Mouse (Mus musculus): ENCODE results near the gene Castor2. TPM values are rescaled to one million over a fixed set of nuclear protein-coding genes. Genes with fewer than 3 reads are reported as not detected.

Gene Castor2
- polyA plus RNA-seq, 2 experiments = 10.3 to 11.5 TPM

DNA sequence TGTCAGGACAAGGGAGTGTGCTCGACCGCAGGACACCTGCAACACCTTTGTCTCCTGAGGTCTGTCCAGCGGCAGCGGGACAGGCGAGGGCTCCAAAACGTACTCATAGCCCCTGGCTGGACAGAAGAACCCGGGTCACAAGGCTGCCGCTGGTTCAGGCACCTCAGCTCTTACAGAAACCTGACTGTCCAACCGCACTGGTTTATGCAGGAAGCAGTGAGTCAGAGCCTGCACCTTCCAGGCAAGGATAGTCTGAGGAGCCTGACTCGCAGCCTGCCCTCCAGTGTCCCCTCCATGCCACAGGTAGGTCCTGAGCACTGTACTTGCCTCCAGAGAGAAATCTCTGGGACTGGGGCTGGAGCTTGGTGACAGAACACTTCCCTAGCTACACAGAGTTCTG, 69.7 kb downstream of the Castor2 start:
- Histone ChIP-seq H3K4me2 (replicated peaks; ENCODE audit: low read depth, low read length, severe bottlenecking) (no peak overlapping the region), H3K4me3 (replicated peaks; ENCODE audit: low read length) (no peak overlapping the region), H3K9ac (ENCODE audit: low read depth, low read length, severe bottlenecking) (no peak overlapping the region), H3K27ac (replicated peaks; ENCODE audit: low read depth, low read length) (no peak overlapping the region), H3K9me3 (ENCODE audit: control insufficient read depth, low read length) (no peaks in the 10 kb centered on the region), H3K4me1 (ENCODE audit: control insufficient read depth, insufficient read depth, low read length) (no peaks in the 10 kb centered on the region; the same call in 1 of the 2 replicates), H3K36me3 (ENCODE audit: control insufficient read depth, insufficient read depth, low read length) (peaks cover 60% of the 10 kb centered on the region), H3K27me3 (ENCODE audit: control insufficient read depth, insufficient read depth, low read length) (no peaks in the 10 kb centered on the region)
- ATAC-seq (ENCODE audit: low FRiP score, low read depth) (no peak), DNase-seq (ENCODE audit: low spot score) (no peak)
- no peak for TF ChIP-seq POLR2A (IDR thresholded peaks at IDR 0.05; ENCODE audit: borderline replicate concordance, extremely low read depth, insufficient read depth, insufficient read length)
- WGBS = 92% methylated on average over 10 of the region's 10 CpGs

DNA sequence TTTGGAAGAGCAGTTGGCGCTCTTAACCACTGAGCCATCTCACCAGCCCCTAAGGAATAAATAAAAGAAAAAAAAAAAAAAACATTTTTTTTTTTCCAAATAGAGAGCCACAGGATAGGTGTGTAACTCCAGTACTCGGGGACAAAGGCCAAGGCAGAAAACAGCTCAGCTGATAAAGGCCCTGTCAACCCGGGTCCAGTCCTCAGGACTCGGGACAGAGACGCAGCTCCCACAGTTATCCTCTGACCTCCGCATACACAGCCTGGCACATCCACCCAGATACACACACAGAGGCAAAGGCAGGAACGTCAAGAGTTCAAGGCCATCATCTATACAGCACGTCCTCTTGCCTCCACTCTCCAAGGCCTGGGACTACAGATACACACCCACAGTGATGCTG, 70.7 kb downstream of the Castor2 start:
- ATAC-seq (ENCODE audit: low FRiP score, low read depth) (no peak), DNase-seq (ENCODE audit: low spot score) (no peak)
- no peaks in the 10 kb centered on the region for H3K27me3 ChIP-seq (ENCODE audit: control insufficient read depth, insufficient read depth, low read length)
- no peak overlapping the region for H3K4me2 ChIP-seq (replicated peaks; ENCODE audit: low read depth, low read length, severe bottlenecking)
- no peaks in the 10 kb centered on the region for H3K9me3 ChIP-seq (ENCODE audit: control insufficient read depth, low read length)
- H3K4me3 ChIP-seq (replicated peaks; ENCODE audit: low read length) = no peak overlapping the region
- H3K4me1 ChIP-seq (ENCODE audit: control insufficient read depth, insufficient read depth, low read length) = peaks cover under 1% of the 10 kb centered on the region; the same call in 1 of the 2 replicates
- no peak for TF ChIP-seq POLR2A (IDR thresholded peaks at IDR 0.05; ENCODE audit: borderline replicate concordance, extremely low read depth, insufficient read depth, insufficient read length)
- H3K9ac ChIP-seq (ENCODE audit: low read depth, low read length, severe bottlenecking) = no peak overlapping the region
- WGBS = 96% methylated on average over 8 of the region's 8 CpGs
- no peak overlapping the region for H3K27ac ChIP-seq (replicated peaks; ENCODE audit: low read depth, low read length)
- H3K36me3 ChIP-seq (ENCODE audit: control insufficient read depth, insufficient read depth, low read length) = peaks cover 53% of the 10 kb centered on the region

DNA sequence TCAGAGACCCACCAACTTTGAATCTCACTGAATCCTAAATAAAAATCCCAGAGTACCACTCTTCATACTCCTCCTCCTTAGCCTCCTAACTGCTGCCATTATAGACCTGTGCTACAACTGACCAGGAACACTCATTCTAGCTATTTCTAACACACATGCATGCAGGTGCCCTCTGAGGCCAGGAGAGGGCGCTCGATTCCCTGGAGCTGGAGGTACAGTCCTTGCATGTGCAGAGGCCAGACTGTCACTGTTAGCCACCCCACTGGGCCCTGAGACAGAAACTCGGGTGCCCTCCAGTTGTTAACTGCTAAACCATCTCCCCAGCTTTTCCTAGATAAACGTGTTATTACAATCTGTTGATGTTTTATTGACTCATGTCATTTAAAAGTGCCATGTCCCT, 73.7 kb downstream of the Castor2 start:
- no peaks in the 10 kb centered on the region for H3K27me3 ChIP-seq (ENCODE audit: control insufficient read depth, insufficient read depth, low read length)
- no peak overlapping the region for H3K27ac ChIP-seq (replicated peaks; ENCODE audit: low read depth, low read length)
- peaks cover 31% of the 10 kb centered on the region; the same call in 1 of the 2 replicates for H3K36me3 ChIP-seq (ENCODE audit: control insufficient read depth, insufficient read depth, low read length)
- no peak for ATAC-seq (ENCODE audit: low FRiP score, low read depth)
- no peak for TF ChIP-seq POLR2A (IDR thresholded peaks at IDR 0.05; ENCODE audit: borderline replicate concordance, extremely low read depth, insufficient read depth, insufficient read length)
- H3K4me1 ChIP-seq (ENCODE audit: control insufficient read depth, insufficient read depth, low read length) = peaks cover 5% of the 10 kb centered on the region
- no peaks in the 10 kb centered on the region for H3K9me3 ChIP-seq (ENCODE audit: control insufficient read depth, low read length)
- H3K4me3 ChIP-seq (replicated peaks; ENCODE audit: low read length) = no peak overlapping the region
- H3K4me2 ChIP-seq (replicated peaks; ENCODE audit: low read depth, low read length, severe bottlenecking) = no peak overlapping the region
- H3K9ac ChIP-seq (ENCODE audit: low read depth, low read length, severe bottlenecking) = no peak overlapping the region
- no peak for DNase-seq (ENCODE audit: low spot score)
- WGBS = 36% methylated on average over 4 of the region's 4 CpGs

DNA sequence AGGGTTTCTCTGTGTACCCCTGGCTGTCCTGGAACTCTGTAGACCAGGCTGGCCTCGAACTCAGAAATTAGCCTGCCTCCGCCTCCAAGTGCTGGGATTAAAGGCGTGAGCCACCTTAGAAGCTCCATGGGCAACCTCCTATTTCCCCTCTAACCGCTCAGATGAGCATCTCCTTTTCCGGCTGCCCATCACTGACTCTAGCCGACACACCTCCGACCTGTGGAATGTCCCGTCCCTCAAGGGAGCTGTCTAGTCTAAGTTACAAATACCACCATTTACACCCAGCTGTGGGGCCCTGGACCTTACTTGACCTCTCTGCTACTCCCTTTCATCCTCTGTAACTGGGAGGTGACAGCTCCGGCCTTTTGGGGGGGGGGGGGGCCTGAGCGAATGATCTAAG, 76.2 kb downstream of the Castor2 start:
- peaks cover 15% of the 10 kb centered on the region; the same call in 1 of the 2 replicates for H3K36me3 ChIP-seq (ENCODE audit: control insufficient read depth, insufficient read depth, low read length)
- peak overlapping the region; percentile 75; the same call in 1 of the 2 replicates for H3K27ac ChIP-seq (replicated peaks; ENCODE audit: low read depth, low read length)
- H3K27me3 ChIP-seq (ENCODE audit: control insufficient read depth, insufficient read depth, low read length) = no peaks in the 10 kb centered on the region
- no peak for TF ChIP-seq POLR2A (IDR thresholded peaks at IDR 0.05; ENCODE audit: borderline replicate concordance, extremely low read depth, insufficient read depth, insufficient read length)
- peak overlapping the region; percentile 97 for H3K4me3 ChIP-seq (replicated peaks; ENCODE audit: low read length)
- peak overlapping the region; percentile 73 for H3K4me2 ChIP-seq (replicated peaks; ENCODE audit: low read depth, low read length, severe bottlenecking)
- peak overlapping the region; percentile 79 for H3K9ac ChIP-seq (ENCODE audit: low read depth, low read length, severe bottlenecking)
- peaks cover 5% of the 10 kb centered on the region for H3K4me1 ChIP-seq (ENCODE audit: control insufficient read depth, insufficient read depth, low read length)
- DNase-seq (ENCODE audit: low spot score) (no peak), ATAC-seq (ENCODE audit: low FRiP score, low read depth) (no peak)
- no peaks in the 10 kb centered on the region for H3K9me3 ChIP-seq (ENCODE audit: control insufficient read depth, low read length)
- WGBS = 8% methylated on average over 10 of the region's 10 CpGs

DNA sequence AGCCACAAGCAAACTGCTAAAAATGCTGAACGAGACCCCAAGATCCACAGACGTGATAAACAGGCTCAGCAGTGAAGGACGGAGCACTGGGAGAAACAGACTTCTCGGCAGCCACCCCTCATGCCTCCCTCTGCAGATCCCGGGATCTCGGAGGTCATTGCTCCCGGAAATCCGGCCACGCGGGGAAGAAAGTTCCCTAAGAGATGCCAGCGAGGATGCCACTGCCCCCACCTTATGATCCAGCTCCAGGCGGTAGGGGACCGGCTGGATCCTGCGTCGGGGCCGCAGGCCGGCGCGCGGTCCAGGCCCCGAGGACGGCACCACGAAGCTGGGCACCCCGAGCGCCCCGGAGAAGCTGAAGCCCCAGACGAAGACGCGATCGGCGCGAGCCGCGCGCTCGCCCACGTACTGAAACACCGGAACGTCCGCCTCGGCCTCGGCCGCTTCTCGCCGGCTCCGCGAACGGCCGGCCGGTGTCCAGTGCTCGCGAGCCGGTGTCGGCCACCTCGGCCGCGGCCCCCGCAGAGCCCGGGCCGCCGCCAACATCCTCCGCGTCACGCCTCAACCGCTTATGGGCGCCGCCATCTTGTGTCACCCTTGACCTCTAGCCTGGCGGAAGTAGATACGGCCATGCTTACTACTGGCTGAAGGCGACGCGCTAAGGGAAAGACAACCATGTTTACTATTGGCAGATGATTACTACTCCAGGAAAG, 76.8 kb downstream of the Castor2 start, which contains the start of gene Rcc1l:
TSS of gene Rcc1l (minus strand) at position 606 of the 713 bp plus-strand sequence.
- H3K4me3 ChIP-seq (replicated peaks; ENCODE audit: low read length) = peak within 1 kb of the TSS; percentile 97
- under 1% methylated on average over 37 of the region's 72 CpGs for WGBS
- peaks cover 8% of the 10 kb centered on the region; the same call in 1 of the 2 replicates for H3K36me3 ChIP-seq (ENCODE audit: control insufficient read depth, insufficient read depth, low read length)
- H3K27me3 ChIP-seq (ENCODE audit: control insufficient read depth, insufficient read depth, low read length) = no peaks in the 10 kb centered on the region
- peak; percentile 91 for ATAC-seq (ENCODE audit: low FRiP score, low read depth)
- DNase-seq (ENCODE audit: low spot score) = peak; percentile 89
- TF ChIP-seq POLR2A (IDR thresholded peaks at IDR 0.05; ENCODE audit: borderline replicate concordance, extremely low read depth, insufficient read depth, insufficient read length) = peak; percentile 55; the same call in 1 of the 2 replicates
- H3K9me3 ChIP-seq (ENCODE audit: control insufficient read depth, low read length) = no peaks in the 10 kb centered on the region
- H3K4me2 ChIP-seq (replicated peaks; ENCODE audit: low read depth, low read length, severe bottlenecking) = peak within 1 kb of the TSS; percentile 73
- H3K27ac ChIP-seq (replicated peaks; ENCODE audit: low read depth, low read length) = peak within 1 kb of the TSS; percentile 75
- peak within 1 kb of the TSS; percentile 79 for H3K9ac ChIP-seq (ENCODE audit: low read depth, low read length, severe bottlenecking)
- H3K4me1 ChIP-seq (ENCODE audit: control insufficient read depth, insufficient read depth, low read length) = peaks cover 5% of the 10 kb centered on the region
